8 mouse cellular contexts compared by ENCODE assay signal in the genomic region with DNA sequence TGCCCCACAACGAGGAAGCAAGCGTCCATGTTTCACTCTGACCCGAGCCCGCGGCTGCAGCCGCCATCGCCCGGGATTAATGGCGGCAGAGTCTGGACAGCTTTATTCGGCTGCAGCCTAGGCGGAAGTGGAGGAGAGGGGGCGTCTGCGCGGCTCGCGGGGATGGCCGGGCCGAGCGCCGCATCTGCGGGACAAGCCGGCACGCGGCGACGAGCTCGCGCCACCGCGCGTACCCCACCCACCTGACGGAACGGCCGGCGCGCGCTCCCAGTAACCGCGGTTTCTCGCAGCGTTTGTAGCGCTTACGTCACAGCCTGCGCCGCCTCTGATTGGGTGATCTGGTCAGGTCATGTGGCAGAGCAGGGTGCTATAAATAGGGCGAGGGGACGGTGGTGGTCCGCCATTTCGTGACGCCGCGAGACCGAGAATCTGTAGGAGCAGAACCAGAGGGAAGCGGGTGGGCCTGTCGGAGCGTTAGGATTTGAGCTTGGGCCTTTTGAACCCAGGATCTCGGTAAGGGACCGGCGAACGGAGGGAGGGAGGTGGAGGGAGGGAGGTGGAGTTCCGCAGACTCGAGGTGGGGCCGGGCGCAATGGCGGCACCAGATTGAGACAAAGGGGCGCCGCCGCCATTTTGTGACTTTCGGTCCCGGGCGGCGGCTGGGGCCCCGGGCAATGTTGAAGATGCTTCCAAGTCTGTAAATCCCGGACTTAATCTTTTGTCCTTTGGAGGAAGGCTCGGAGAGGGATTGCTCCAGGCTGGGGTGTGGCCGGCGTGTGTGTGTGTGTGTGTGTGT. TPM values are rescaled to one million over a fixed set of nuclear protein-coding genes. Genes with fewer than 3 reads are reported as not detected.
DNase-seq lines count a peak whose midpoint lies in the region; ATAC-seq and TF ChIP-seq lines count a peak whose summit lies in the region.

Gene Srsf3 (plus strand): TSS at position 355 of the 796 bp plus-strand sequence.

- H3K36me3 ChIP-seq in heart, embryonic 10.5 days = peaks cover 18% of the 10 kb centered on the region
- peaks cover 17% of the 10 kb centered on the region for H3K36me3 ChIP-seq in kidney, embryonic 15.5 days

- H3K4me2 ChIP-seq in kidney, embryonic 15.5 days = peak within 1 kb of the TSS; percentile 82

- H3K4me3 ChIP-seq in bone marrow macrophage, adult 2 months (ENCODE audit: insufficient read depth, low read length) = peak within 1 kb of the TSS; percentile 76
- peak within 1 kb of the TSS; percentile 100 for H3K4me3 ChIP-seq in embryonic fibroblast, embryonic 13.5 days (ENCODE audit: insufficient read depth, low read length)
- peak within 1 kb of the TSS; percentile 87 for H3K4me3 ChIP-seq in heart, embryonic 10.5 days
- peak within 1 kb of the TSS; percentile 62 for H3K4me3 ChIP-seq in kidney, embryonic 15.5 days (replicated peaks)

- H3K9me3 ChIP-seq in heart, embryonic 10.5 days = no peaks in the 10 kb centered on the region
- H3K9me3 ChIP-seq in kidney, embryonic 15.5 days (replicated peaks) = no peaks in the 10 kb centered on the region

- peak within 1 kb of the TSS; percentile 96 for H3K27ac ChIP-seq in bone marrow macrophage, adult 2 months (ENCODE audit: insufficient read depth, low read depth, low read length)
- peak within 1 kb of the TSS; percentile 85 for H3K27ac ChIP-seq in embryonic fibroblast, embryonic 13.5 days (ENCODE audit: insufficient read depth, low read length)
- peak within 1 kb of the TSS; percentile 99 for H3K27ac ChIP-seq in heart, embryonic 10.5 days
- H3K27ac ChIP-seq in kidney, embryonic 15.5 days = peak within 1 kb of the TSS; percentile 98

- peak; percentile 99 for DNase-seq in A20 (ENCODE audit: low read depth, low spot score)
- peak; percentile 99 for DNase-seq in heart, embryonic 10.5 days (ENCODE audit: low spot score)
- peak; percentile 99 for DNase-seq in liver
- peak; percentile 99 for DNase-seq in spleen, postnatal 4 days (ENCODE audit: low spot score in 2 of 2)

- peak; percentile 79; the same call in 1 of the 2 replicates for TF ChIP-seq POLR2A in bone marrow macrophage, adult 2 months (IDR thresholded peaks at IDR 0.05; ENCODE audit: borderline replicate concordance, low read depth, low read length)
- TF ChIP-seq POLR2A in embryonic fibroblast, embryonic 13.5 days (IDR thresholded peaks at IDR 0.05; ENCODE audit: low read depth, low read length) = peak; percentile 98

- peaks cover 6% of the 10 kb centered on the region for H3K4me1 ChIP-seq in bone marrow macrophage, adult 2 months (ENCODE audit: control insufficient read depth, insufficient read depth, low read length)
- no peaks in the 10 kb centered on the region for H3K4me1 ChIP-seq in embryonic fibroblast, embryonic 13.5 days (ENCODE audit: control insufficient read depth, insufficient read depth, low read length)
- H3K4me1 ChIP-seq in heart, embryonic 10.5 days = peaks cover 7% of the 10 kb centered on the region; the same call in 1 of the 2 replicates
- peaks cover 32% of the 10 kb centered on the region for H3K4me1 ChIP-seq in kidney, embryonic 15.5 days

- under 1% methylated on average over 77 of the region's 77 CpGs for WGBS in heart, embryonic 10.5 days
- WGBS in kidney, embryonic 15.5 days = under 1% methylated on average over 77 of the region's 77 CpGs

- H3K27me3 ChIP-seq in heart, embryonic 10.5 days (ENCODE audit: insufficient read depth, poor library complexity, severe bottlenecking) = no peaks in the 10 kb centered on the region
- no peaks in the 10 kb centered on the region for H3K27me3 ChIP-seq in kidney, embryonic 15.5 days

- ATAC-seq in kidney, embryonic 15.5 days (replicated peaks; ENCODE audit: low FRiP score) = peak; percentile 97
- peak; percentile 92 for ATAC-seq in monocyte, adult 5-6 weeks (replicated peaks; ENCODE audit: insufficient number of reproducible peaks, low FRiP score, low TSS enrichment, poor library complexity, severe bottlenecking)

- no peak for TF ChIP-seq CTCF in bone marrow macrophage, adult 2 months (IDR thresholded peaks at IDR 0.05; ENCODE audit: low read depth, low read length)
- no peak for TF ChIP-seq CTCF in embryonic fibroblast, embryonic 13.5 days (IDR thresholded peaks at IDR 0.05; ENCODE audit: borderline replicate concordance, insufficient read depth, low read length)

- peak within 1 kb of the TSS; percentile 75 for H3K9ac ChIP-seq in kidney, embryonic 15.5 days

RNA-seq across cellular contexts. Expression of gene Srsf3, which starts in this region (rescaled TPM):
- polyA plus RNA-seq in bone marrow macrophage, adult 2 months (2012; ENCODE audit: insufficient read depth, insufficient read length, missing spikeins) = 151 and 170 TPM in 2 replicates
- 253 and 262 TPM in 2 replicates for polyA plus RNA-seq in embryonic fibroblast, embryonic 13.5 days (2011; ENCODE audit: insufficient read length, low read depth, missing spikeins)
- 433 and 498 TPM in 2 replicates for polyA plus RNA-seq in heart, embryonic 10.5 days (2016; fragmentation: Nextera tagmentation; extraction: Ambion mirVana)
- 605 and 671 TPM in 2 replicates for polyA plus RNA-seq in kidney, embryonic 15.5 days (2015; fragmentation: Nextera tagmentation; extraction: Ambion mirVana)
- total RNA-seq in monocyte, adult 5-6 weeks (2017) = 679 to 753 TPM (median 702 TPM) in 3 replicates

Comparison
In these comparisons a context has a peak if more than half of its experiments do, and no peak if none do; other contexts are left out.
1. Peak in every context shown above with its lines: DNase-seq, ATAC-seq, H3K4me3 ChIP-seq and H3K27ac ChIP-seq.